Comparison of ENCODE assay signal across 16 mouse cellular contexts in genomic region chr19:53119255-53119795, GRCm38 (mm10). TPM values are rescaled to one million over a fixed set of nuclear protein-coding genes. Genes with fewer than 3 reads are reported as not detected.
A peak's percentile ranks its signal among the peaks of the same experiment; 100 is the strongest.
DNase-seq lines count a peak whose midpoint lies in the region; ATAC-seq and TF ChIP-seq lines count a peak whose summit lies in the region.
"Had no signal": no experiment of that assay in that cellular context is flagged by ENCODE, and none has a peak within 500 bp of the region (broad histone marks: within the 10 kb centered on the region; RNA-seq: fewer than 3 reads in every experiment).

No protein-coding gene starts in this region.

- DNase-seq in lung, adult 18-20 months = peak; percentile 25 to 26
- no peak for DNase-seq in lung, postnatal 0 days (ENCODE audit: low spot score)
- peak; percentile 48 for DNase-seq in CD4-positive, CD25-positive, alpha-beta regulatory T cell, adult 2 months (ENCODE audit: low read depth, low spot score)
- DNase-seq in spleen, postnatal 36 days (ENCODE audit: low spot score in 2 of 2) = peak; percentile 69 to 73
- DNase-seq in ovary, postnatal 14 days (ENCODE audit: low spot score) = no peak
- DNase-seq in gastrocnemius, adult 2 months = no peak
- DNase-seq in layer of hippocampus, adult 9-11 months = no peak
- DNase-seq: adrenal gland, postnatal 25 days; cerebellum, adult 18-20 months; kidney, postnatal 36 days; right cerebral cortex, postnatal 14 days had no signal

- no peak for TF ChIP-seq CTCF in lung, postnatal 0 days (IDR thresholded peaks at IDR 0.05)
- no peak for TF ChIP-seq CTCF in gastrocnemius, adult 2 months (IDR thresholded peaks at IDR 0.05)

- no peaks in the 10 kb centered on the region for H3K36me3 ChIP-seq in lung, postnatal 0 days (ENCODE audit: insufficient read depth, low read length)
- H3K36me3 ChIP-seq: limb, embryonic 15.5 days; stomach, embryonic 15.5 days had no signal

- no peak for ATAC-seq in lung, postnatal 0 days
- ATAC-seq in common myeloid progenitor, adult 5-6 weeks (replicated peaks; ENCODE audit: low read depth, poor library complexity, severe bottlenecking) = peak; percentile 95
- ATAC-seq: hindbrain, postnatal 0 days; midbrain, embryonic 16.5 days had no signal

- no peak overlapping the region for H3K4me3 ChIP-seq in lung, postnatal 0 days (ENCODE audit: low read depth, low read length)
- H3K4me3 ChIP-seq in gastrocnemius, adult 2 months = no peak overlapping the region
- H3K4me3 ChIP-seq: limb, embryonic 15.5 days; stomach, embryonic 15.5 days had no signal

- no peaks in the 10 kb centered on the region for H3K4me1 ChIP-seq in lung, postnatal 0 days (ENCODE audit: insufficient read depth, low read depth, low read length)
- H3K4me1 ChIP-seq: limb, embryonic 15.5 days; stomach, embryonic 15.5 days had no signal

- intact Hi-C loops in gastrocnemius, adult 2 months (cut with DNase I) = no loop called here

- H3K4me2 ChIP-seq in lung, postnatal 0 days (replicated peaks; ENCODE audit: low read depth, low read length) = no peak overlapping the region
- H3K4me2 ChIP-seq: limb, embryonic 15.5 days; stomach, embryonic 15.5 days had no signal

- no peak overlapping the region for H3K9ac ChIP-seq in lung, postnatal 0 days (replicated peaks; ENCODE audit: low read depth)
- H3K9ac ChIP-seq: limb, embryonic 15.5 days; stomach, embryonic 15.5 days had no signal

- TF ChIP-seq EP300 in lung, postnatal 0 days (IDR thresholded peaks at IDR 0.05) = no peak

- no peak overlapping the region for H3K27ac ChIP-seq in lung, postnatal 0 days (ENCODE audit: low read length)
- H3K27ac ChIP-seq in gastrocnemius, adult 2 months = no peak overlapping the region
- H3K27ac ChIP-seq: hindbrain, postnatal 0 days; limb, embryonic 15.5 days; stomach, embryonic 15.5 days had no signal

- WGBS in lung, postnatal 0 days = 69% methylated on average over 8 of the region's 8 CpGs

- no peaks in the 10 kb centered on the region for H3K27me3 ChIP-seq in lung, postnatal 0 days (replicated peaks; ENCODE audit: insufficient read depth, low read length)
- H3K27me3 ChIP-seq: limb, embryonic 15.5 days; stomach, embryonic 15.5 days had no signal

- H3K9me3 ChIP-seq in lung, postnatal 0 days (ENCODE audit: low read length) = no peaks in the 10 kb centered on the region
- H3K9me3 ChIP-seq: limb, embryonic 15.5 days; stomach, embryonic 15.5 days had no signal

RNA-seq across cellular contexts. Expression of gene Add3, which starts 20.9 kb away (rescaled TPM):
- 92.9 and 100 TPM in 2 replicates for polyA plus RNA-seq in lung, postnatal 0 days (2015; fragmentation: Nextera tagmentation; extraction: Ambion mirVana)
- total RNA-seq in common myeloid progenitor, adult 5-6 weeks (2017) = 61.2 and 65.6 TPM in 2 replicates
- 10 to 100 TPM; 17.0 to 29.5 TPM for total RNA-seq in gastrocnemius, adult 2 months (2021)

Comparison
In these comparisons a context has a peak if more than half of its experiments do, and no peak if none do; other contexts are left out.
1. DNase-seq: peak in lung, adult 18-20 months (2 of 2), CD4-positive, CD25-positive, alpha-beta regulatory T cell, adult 2 months (single experiment) and spleen, postnatal 36 days (2 of 2); none in lung, postnatal 0 days (single experiment), ovary, postnatal 14 days (single experiment), gastrocnemius, adult 2 months (single experiment) and layer of hippocampus, adult 9-11 months (single experiment).